Mouse (Mus musculus): ENCODE results near the gene Dis3l.

GRCm38 (mm10) chr9:64271249-64271648, 69.8 kb downstream of the Dis3l start:
- no peak for TF ChIP-seq POLR2A (IDR thresholded peaks at IDR 0.05; ENCODE audit: borderline replicate concordance, extremely low read depth, low read depth, low read length)
- TF ChIP-seq CTCF (IDR thresholded peaks at IDR 0.05; ENCODE audit: insufficient read depth, low read length), result no peak

Data from lung, adult 2 months (tissue).